In genomic region chr2:111058586-111059261, GRCm38 (mm10) we compare ENCODE assay signal across 9 mouse cellular contexts. TPM values are rescaled to one million over a fixed set of nuclear protein-coding genes. Genes with fewer than 3 reads are reported as not detected.
DNase-seq lines count a peak whose midpoint lies in the region; ATAC-seq and TF ChIP-seq lines count a peak whose summit lies in the region.
"Had no signal": no experiment of that assay in that cellular context is flagged by ENCODE, and none has a peak within 500 bp of the region (broad histone marks: within the 10 kb centered on the region; RNA-seq: fewer than 3 reads in every experiment).

No protein-coding gene starts in this region.

- H3K27me3 ChIP-seq in embryonic facial prominence, embryonic 14.5 days (replicated peaks; ENCODE audit: control insufficient read depth, insufficient read depth, low read length) = no peaks in the 10 kb centered on the region
- no peaks in the 10 kb centered on the region for H3K27me3 ChIP-seq in kidney, postnatal 0 days (ENCODE audit: insufficient read depth, low read length)
- H3K27me3 ChIP-seq in midbrain, embryonic 15.5 days (replicated peaks) = no peaks in the 10 kb centered on the region

- H3K27ac ChIP-seq in layer of hippocampus, adult 2 months = no peak overlapping the region
- H3K27ac ChIP-seq in embryonic facial prominence, embryonic 14.5 days (replicated peaks; ENCODE audit: low read depth, low read length) = no peak overlapping the region
- no peak overlapping the region for H3K27ac ChIP-seq in kidney, postnatal 0 days
- H3K27ac ChIP-seq in midbrain, embryonic 15.5 days = no peak overlapping the region

- no peaks in the 10 kb centered on the region for H3K36me3 ChIP-seq in embryonic facial prominence, embryonic 14.5 days (ENCODE audit: control insufficient read depth, insufficient read depth, low read length)
- H3K36me3 ChIP-seq in kidney, postnatal 0 days (ENCODE audit: insufficient read depth, low read length) = no peaks in the 10 kb centered on the region
- no peaks in the 10 kb centered on the region for H3K36me3 ChIP-seq in midbrain, embryonic 15.5 days (replicated peaks)

- no peaks in the 10 kb centered on the region for H3K4me1 ChIP-seq in embryonic facial prominence, embryonic 14.5 days (ENCODE audit: control insufficient read depth, insufficient read depth, low read length)
- H3K4me1 ChIP-seq in kidney, postnatal 0 days (replicated peaks; ENCODE audit: insufficient read depth, low read length) = no peaks in the 10 kb centered on the region
- H3K4me1 ChIP-seq in midbrain, embryonic 15.5 days = no peaks in the 10 kb centered on the region

- H3K9ac ChIP-seq in embryonic facial prominence, embryonic 14.5 days (ENCODE audit: low read depth, low read length) = no peak overlapping the region
- H3K9ac ChIP-seq in kidney, postnatal 0 days (ENCODE audit: low read depth, low read length) = no peak overlapping the region
- H3K9ac ChIP-seq in midbrain, embryonic 15.5 days = no peak overlapping the region

- H3K4me2 ChIP-seq in embryonic facial prominence, embryonic 14.5 days (ENCODE audit: low read depth, low read length) = no peak overlapping the region
- no peak overlapping the region for H3K4me2 ChIP-seq in kidney, postnatal 0 days (ENCODE audit: low read length)
- no peak overlapping the region for H3K4me2 ChIP-seq in midbrain, embryonic 15.5 days

- ATAC-seq in embryonic facial prominence, embryonic 14.5 days (ENCODE audit: low read depth) = peak; percentile 63; the same call in 1 of the 2 replicates
- ATAC-seq in kidney, postnatal 0 days (replicated peaks; ENCODE audit: low FRiP score, low read depth) = peak; percentile 61; the same call in 1 of the 2 replicates
- ATAC-seq in midbrain, embryonic 15.5 days (replicated peaks) = peak; percentile 93

- H3K4me3 ChIP-seq in layer of hippocampus, adult 2 months = no peak overlapping the region
- H3K4me3 ChIP-seq in embryonic facial prominence, embryonic 14.5 days (ENCODE audit: low read depth, low read length) = no peak overlapping the region
- H3K4me3 ChIP-seq in kidney, postnatal 0 days (replicated peaks; ENCODE audit: low read depth, low read length) = no peak overlapping the region
- H3K4me3 ChIP-seq in midbrain, embryonic 15.5 days = no peak overlapping the region

- no peaks in the 10 kb centered on the region for H3K9me3 ChIP-seq in embryonic facial prominence, embryonic 14.5 days (ENCODE audit: control insufficient read depth, low read length)
- H3K9me3 ChIP-seq in kidney, postnatal 0 days (replicated peaks; ENCODE audit: low read length) = no peaks in the 10 kb centered on the region
- no peaks in the 10 kb centered on the region for H3K9me3 ChIP-seq in midbrain, embryonic 15.5 days

- DNase-seq in layer of hippocampus, adult 2 months (ENCODE audit: low spot score in 2 of 2) = peak; percentile 7 to 20
- no peak for DNase-seq in layer of hippocampus, postnatal 36 days
- DNase-seq in R1 (ENCODE audit: low read depth, low spot score) = peak; percentile 44
- DNase-seq in embryonic facial prominence, embryonic 14.5 days (ENCODE audit: low spot score) = peak; percentile 56
- peak; percentile 79 for DNase-seq in kidney, postnatal 0 days (ENCODE audit: low spot score)
- DNase-seq in testis, postnatal 14 days (ENCODE audit: low spot score) = no peak
- no peak for DNase-seq in T-cell, adult 2 months (ENCODE audit: low spot score)

- peak; percentile 95 for TF ChIP-seq CTCF in layer of hippocampus, adult 2 months (conservative IDR thresholded peaks at IDR 0.05)
- TF ChIP-seq CTCF in kidney, postnatal 0 days (IDR thresholded peaks at IDR 0.05; ENCODE audit: low read depth) = peak; percentile 85

- WGBS in embryonic facial prominence, embryonic 14.5 days = 90% methylated on average over 1 of the region's 1 CpGs
- 93% methylated on average over 1 of the region's 1 CpGs for WGBS in kidney, postnatal 0 days
- WGBS in midbrain, embryonic 15.5 days = 100% methylated on average over 1 of the region's 1 CpGs

RNA-seq across cellular contexts. Expression of gene Gm13941, which starts 47.1 kb away (rescaled TPM):
- not detected for total RNA-seq in layer of hippocampus, adult 2 months (2021)
- total RNA-seq in layer of hippocampus, postnatal 36 days (2021) = not detected
- polyA plus RNA-seq in embryonic facial prominence, embryonic 14.5 days (2014; fragmentation: Nextera tagmentation; extraction: Ambion mirVana) = not detected in 2 replicates
- not detected in 2 replicates for polyA plus RNA-seq in kidney, postnatal 0 days (2015; fragmentation: Nextera tagmentation; extraction: Ambion mirVana)
- polyA plus RNA-seq in midbrain, embryonic 15.5 days (2015; fragmentation: Nextera tagmentation; extraction: Ambion mirVana) = not detected in 2 replicates
- total RNA-seq: left cerebral cortex, postnatal 10 days had no signal

Comparison
In these comparisons a context has a peak if more than half of its experiments do, and no peak if none do; other contexts are left out.
1. DNase-seq: peak in layer of hippocampus, adult 2 months (2 of 2), R1 (single experiment), embryonic facial prominence, embryonic 14.5 days (single experiment) and kidney, postnatal 0 days (single experiment); none in layer of hippocampus, postnatal 36 days (0 of 2), testis, postnatal 14 days (single experiment) and T-cell, adult 2 months (single experiment).
2. Peak in every context shown above with its lines, with median percentiles within 50 percentile points of each other: ATAC-seq.